Mouse (Mus musculus): Measurements from ENCODE around the gene Myo3b.

Myo3b gene

GRCm38 (mm10) chr2:70065729-70066300 is 26.9 kb downstream of the Myo3b start:
- no peak for DNase-seq (ENCODE audit: low spot score)

GRCm38 (mm10) chr2:70066338-70067022 is 27.6 kb downstream of the Myo3b start:
- no peak for DNase-seq (ENCODE audit: low spot score)

GRCm38 (mm10) chr2:70069861-70070260 is 30.9 kb downstream of the Myo3b start:
- DNase-seq (ENCODE audit: low spot score): peak; percentile 45

- DNase-seq (ENCODE audit: low spot score): no peak
Measured at GRCm38 (mm10) chr2:70083444-70084020, 44.6 kb downstream of the Myo3b start.

- DNase-seq (ENCODE audit: low spot score): peak; percentile 38
Measured at GRCm38 (mm10) chr2:70091261-70091660, 52.3 kb downstream of the Myo3b start.

- DNase-seq (ENCODE audit: low spot score): peak; percentile 53
Measured at GRCm38 (mm10) chr2:70091801-70092522, 53.0 kb downstream of the Myo3b start.

GRCm38 (mm10) chr2:70092665-70093064 is 53.7 kb downstream of the Myo3b start:
- DNase-seq (ENCODE audit: low spot score): peak; percentile 18

GRCm38 (mm10) chr2:70094446-70094845 is 55.5 kb downstream of the Myo3b start:
- DNase-seq (ENCODE audit: low spot score): no peak

- no peak for DNase-seq (ENCODE audit: low spot score)
Measured at GRCm38 (mm10) chr2:70097229-70098095, 58.5 kb downstream of the Myo3b start.

GRCm38 (mm10) chr2:70099459-70099858 is 60.5 kb downstream of the Myo3b start:
- DNase-seq (ENCODE audit: low spot score): no peak

GRCm38 (mm10) chr2:70105286-70106030 is 66.5 kb downstream of the Myo3b start:
- no peak for DNase-seq (ENCODE audit: low spot score)

GRCm38 (mm10) chr2:70109010-70109409 is 70.1 kb downstream of the Myo3b start:
- DNase-seq (ENCODE audit: low spot score): no peak

GRCm38 (mm10) chr2:70113798-70114782 is 75.2 kb downstream of the Myo3b start:
- DNase-seq (ENCODE audit: low spot score): no peak

- DNase-seq (ENCODE audit: low spot score): no peak
Measured at GRCm38 (mm10) chr2:70118376-70119264, 79.7 kb downstream of the Myo3b start.

- no peak for DNase-seq (ENCODE audit: low spot score)
Measured at GRCm38 (mm10) chr2:70119265-70119663, 80.3 kb downstream of the Myo3b start.

- DNase-seq (ENCODE audit: low spot score): no peak
Measured at GRCm38 (mm10) chr2:70126330-70126729, 87.4 kb downstream of the Myo3b start.

GRCm38 (mm10) chr2:70126783-70127182 is 87.9 kb downstream of the Myo3b start:
- DNase-seq (ENCODE audit: low spot score): peak; percentile 68

GRCm38 (mm10) chr2:70127351-70128148 is 88.6 kb downstream of the Myo3b start:
- DNase-seq (ENCODE audit: low spot score): no peak
